Mouse (Mus musculus): ENCODE results near the gene Dusp13.

Dusp13 gene

GRCm38 (mm10) chr14:21696186-21696830 is 54.7 kb downstream of the Dusp13 start:
- DNase-seq = no peak

DNA sequence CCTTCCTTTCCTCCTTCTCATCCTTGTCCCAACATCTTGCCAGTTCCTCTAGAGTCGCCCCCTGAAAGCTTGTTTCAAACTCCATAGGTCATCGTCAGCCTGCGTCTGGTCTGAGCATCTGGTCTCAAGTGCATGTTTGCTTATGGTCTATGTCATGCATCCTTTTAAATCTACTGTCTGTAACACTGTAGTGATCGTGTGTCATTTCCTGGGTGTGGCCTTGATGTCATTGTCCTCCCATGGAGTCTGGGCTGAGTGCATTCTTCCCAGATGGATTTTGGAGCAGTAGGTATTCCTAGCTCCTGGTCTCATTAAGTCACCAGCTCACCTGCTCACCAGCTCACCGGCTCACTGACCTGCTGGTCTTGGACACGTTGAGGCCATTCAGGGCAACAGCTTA is 56.0 kb downstream of the Dusp13 start:
- no peak for DNase-seq

GRCm38 (mm10) chr14:21691070-21691469 is 59.9 kb downstream of the Dusp13 start:
- DNase-seq = no peak

- DNase-seq = no peak
Measured at GRCm38 (mm10) chr14:21686376-21687279, 64.4 kb downstream of the Dusp13 start.

- no peak for DNase-seq
Measured at GRCm38 (mm10) chr14:21685411-21686146, 65.4 kb downstream of the Dusp13 start.

DNA sequence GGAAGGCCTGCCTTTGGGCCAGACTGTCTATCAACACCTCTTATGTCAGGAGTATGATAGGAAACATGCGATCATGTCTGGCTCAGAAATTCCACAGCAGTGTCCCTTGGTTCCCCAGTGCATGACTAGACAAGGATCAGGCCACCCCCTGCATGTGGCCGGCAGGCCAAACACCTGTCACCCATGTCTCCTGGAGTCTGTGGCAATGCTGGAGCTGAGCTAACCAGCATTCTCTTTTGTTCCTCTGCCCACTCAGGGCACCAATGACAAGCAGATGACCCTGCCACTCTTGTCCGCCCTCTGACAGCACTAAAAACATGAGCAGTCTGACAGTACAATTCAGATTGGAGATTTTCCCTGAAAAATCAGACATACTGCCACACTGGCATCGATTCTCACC is 67.1 kb downstream of the Dusp13 start:
- no peak for DNase-seq

Data from thymus, postnatal 25 days (tissue).